Mouse (Mus musculus) MEL (cell line): ENCODE results near the gene Zfpm1. TPM values are rescaled to one million over a fixed set of nuclear protein-coding genes. Genes with fewer than 3 reads are reported as not detected.

Source experiments
- DNase-seq: peaks from one replicate; pipeline ENCODE4 v3.0.0; 2011; ENCODE audit warnings: low read depth, low spot score
- H3K27ac ChIP-seq: 2 replicates; pipeline ENCODE4 v1.5.1; 2012; ENCODE audit warnings: low read depth, mild to moderate bottlenecking, control low read depth, low read length, moderate library complexity; ENCODE audit not compliant: control insufficient read depth
- H3K27me3 ChIP-seq, 2 experiments: fragments of 150-350 bp in 1 of 2; sonication (generic) in 1 of 2; 2 replicates each; pipeline ENCODE4 v1.6.1; 2012; ENCODE audit warnings: low read length in 2 of 2, mild to moderate bottlenecking in 2 of 2, improper control_type of control experiment in 1 of 2, moderate library complexity in 1 of 2; ENCODE audit not compliant: insufficient read depth in 2 of 2, control insufficient read depth in 1 of 2
- H3K36me3 ChIP-seq, 2 experiments: 2 replicates each; pipeline ENCODE4 v1.6.1; 2012 to 2014; ENCODE audit warnings: low read length in 2 of 2, improper control_type of control experiment in 1 of 2, inconsistent platforms in 1 of 2, mild to moderate bottlenecking in 1 of 2; ENCODE audit not compliant: insufficient read depth in 2 of 2, control insufficient read depth in 1 of 2
- H3K4me1 ChIP-seq, 2 experiments: fragments of 150-350 bp in 1 of 2; sonication (generic) in 1 of 2; 2 replicates each; pipeline ENCODE4 v1.6.1; 2012; ENCODE audit warnings: low read length in 2 of 2, improper control_type of control experiment in 1 of 2, mild to moderate bottlenecking in 1 of 2; ENCODE audit not compliant: insufficient read depth in 2 of 2, control insufficient read depth in 1 of 2
- H3K4me3 ChIP-seq, 2 experiments: fragments of 150-350 bp in 1 of 2; sonication (generic) in 1 of 2; 2 replicates each; pipeline ENCODE4 v1.5.1; 2012; ENCODE audit warnings: low read depth in 2 of 2, low read length in 2 of 2, mild to moderate bottlenecking in 2 of 2, moderate library complexity in 2 of 2, control low read depth in 1 of 2, improper control_type of control experiment in 1 of 2; ENCODE audit not compliant: control insufficient read depth in 1 of 2, insufficient read depth in 1 of 2
- H3K79me2 ChIP-seq: 2 replicates; pipeline ENCODE4 v1.6.1; 2012; ENCODE audit warnings: mild to moderate bottlenecking, low read length, moderate library complexity; ENCODE audit not compliant: control insufficient read depth, poor library complexity, insufficient read depth
- H3K9ac ChIP-seq: 2 replicates; pipeline ENCODE4 v1.6.1; 2012; ENCODE audit warnings: low read depth, mild to moderate bottlenecking, control low read depth, low read length, moderate library complexity; ENCODE audit not compliant: control insufficient read depth, poor library complexity, severe bottlenecking
- H3K9me3 ChIP-seq: fragments of 150-350 bp; sonication (generic); replicated peaks from 2 replicates; pipeline ENCODE4 v1.6.1; 2012; ENCODE audit warnings: mild to moderate bottlenecking, low read length, improper control_type of control experiment, moderate library complexity; ENCODE audit not compliant: insufficient read depth
- BHLHE40 ChIP-seq: IDR thresholded peaks from 2 replicates; pipeline ENCODE4 v1.6.1; 2012; ENCODE audit warnings: low read depth, mild to moderate bottlenecking, inconsistent platforms, low read length, improper control_type of control experiment, borderline replicate concordance
- CTCF ChIP-seq, 3 experiments: IDR thresholded peaks in 2 of 3; conservative IDR thresholded peaks in 1 of 3; 2 replicates each; pipeline ENCODE4 v1.5.1; 2011 to 2012; ENCODE audit warnings: low read length in 3 of 3, low read depth in 2 of 3, mild to moderate bottlenecking in 2 of 3, improper control_type of control experiment in 1 of 3, inconsistent platforms in 1 of 3, mixed read lengths in 1 of 3, moderate library complexity in 1 of 3; ENCODE audit not compliant: control insufficient read depth in 1 of 3, insufficient read depth in 1 of 3, poor library complexity in 1 of 3, severe bottlenecking in 1 of 3
- ELF1 ChIP-seq: IDR thresholded peaks from 2 replicates; pipeline ENCODE4 v1.6.1; 2014; ENCODE audit warnings: low read depth, mild to moderate bottlenecking, inconsistent platforms, low read length, improper control_type of control experiment, moderate library complexity
- ETS1 ChIP-seq: IDR thresholded peaks from 2 replicates; pipeline ENCODE4 v1.6.1; 2012; ENCODE audit warnings: low read depth, mild to moderate bottlenecking, inconsistent platforms, low read length, improper control_type of control experiment, moderate library complexity
- GABPA ChIP-seq: IDR thresholded peaks from 2 replicates; pipeline ENCODE4 v1.6.1; 2012; ENCODE audit warnings: low read depth, mild to moderate bottlenecking, inconsistent platforms, low read length, improper control_type of control experiment, moderate library complexity
- JUND ChIP-seq: IDR thresholded peaks from 2 replicates; pipeline ENCODE4 v1.6.1; 2011; ENCODE audit warnings: low read depth, mild to moderate bottlenecking, improper control_type of control experiment, low read length
- KAT2A ChIP-seq: conservative IDR thresholded peaks from 2 replicates; pipeline ENCODE4 v1.6.1; 2012; ENCODE audit warnings: low read depth, low read length, improper control_type of control experiment, inconsistent platforms
- MAFK ChIP-seq: IDR thresholded peaks from 2 replicates; pipeline ENCODE4 v1.6.1; 2011; ENCODE audit warnings: low read depth, mild to moderate bottlenecking, low read length, improper control_type of control experiment, borderline replicate concordance
- MAX ChIP-seq: IDR thresholded peaks from 2 replicates; pipeline ENCODE4 v1.6.1; 2011; ENCODE audit warnings: low read length, improper control_type of control experiment
- MXI1 ChIP-seq: IDR thresholded peaks from 2 replicates; pipeline ENCODE4 v1.6.1; 2011; ENCODE audit warnings: mild to moderate bottlenecking, low read depth, low read length, improper control_type of control experiment
- MYB ChIP-seq: IDR thresholded peaks from 2 replicates; pipeline ENCODE4 v1.6.1; 2011; ENCODE audit warnings: mild to moderate bottlenecking, low read depth, low read length, improper control_type of control experiment
- MYC ChIP-seq: IDR thresholded peaks from 2 replicates; pipeline ENCODE4 v1.6.1; 2011; ENCODE audit warnings: low read depth, mild to moderate bottlenecking, low read length, improper control_type of control experiment, moderate library complexity
- POLR2A ChIP-seq, 2 experiments: IDR thresholded peaks; 2 replicates each; pipeline ENCODE4 v1.6.1; 2011 to 2012; ENCODE audit warnings: low read length in 2 of 2, mild to moderate bottlenecking in 2 of 2, control low read depth in 1 of 2, improper control_type of control experiment in 1 of 2, low read depth in 1 of 2, moderate library complexity in 1 of 2; ENCODE audit not compliant: control insufficient read depth in 1 of 2, insufficient read depth in 1 of 2, poor library complexity in 1 of 2
- POLR2AphosphoS2 ChIP-seq: IDR thresholded peaks from 2 replicates; pipeline ENCODE4 v1.6.1; 2011; ENCODE audit warnings: low read length, improper control_type of control experiment
- SIN3A ChIP-seq: IDR thresholded peaks from 2 replicates; pipeline ENCODE4 v1.6.1; 2012; ENCODE audit warnings: low read length, improper control_type of control experiment, inconsistent platforms
- TAL1 ChIP-seq: IDR thresholded peaks from 2 replicates; pipeline ENCODE4 v1.6.1; 2012; ENCODE audit warnings: mild to moderate bottlenecking, inconsistent platforms, low read length, moderate library complexity, mixed read lengths
- TBP ChIP-seq: IDR thresholded peaks from 2 replicates; pipeline ENCODE4 v1.8.0; 2011; ENCODE audit warnings: low read depth, low read length, improper control_type of control experiment
- USF1 ChIP-seq: IDR thresholded peaks from 2 replicates; pipeline ENCODE4 v1.6.1; 2014; ENCODE audit warnings: low read depth, mild to moderate bottlenecking, inconsistent platforms, low read length, improper control_type of control experiment, moderate library complexity
- ZKSCAN1 ChIP-seq: IDR thresholded peaks from 2 replicates; pipeline ENCODE4 v1.6.1; 2012; ENCODE audit warnings: low read depth, mild to moderate bottlenecking, inconsistent platforms, low read length, improper control_type of control experiment, moderate library complexity
- ZMIZ1 ChIP-seq: IDR thresholded peaks from 2 replicates; pipeline ENCODE4 v1.6.1; 2012; ENCODE audit warnings: low read depth, mild to moderate bottlenecking, inconsistent platforms, low read length, improper control_type of control experiment, moderate library complexity
- ZNF384 ChIP-seq: IDR thresholded peaks from 2 replicates; pipeline ENCODE4 v1.6.1; 2012; ENCODE audit warnings: low read depth, mild to moderate bottlenecking, inconsistent platforms, low read length, improper control_type of control experiment
- polyA plus RNA-seq, 2 experiments: library from polyadenylated mRNA; stranded (reverse) in 1 of 2; unstranded in 1 of 2; fragments of >175 nt in 1 of 2; fragments of >200 nt in 1 of 2; gene quantifications; 2 replicates each; pipeline versions ENCODE4 v1.2.1 to v1.2.4; 2012; ENCODE audit warnings: low replicate concordance in 2 of 2, low read depth in 1 of 2; ENCODE audit not compliant: insufficient read length in 2 of 2, insufficient read depth in 1 of 2, missing spikeins in 1 of 2
- total RNA-seq: library from RNA; depleted of rRNA; stranded (reverse); fragments of 300-350 nt; gene quantifications from 2 replicates; pipeline ENCODE4 v1.2.3, GENCODE M21; 2012

Zfpm1 gene
- total and polyA plus RNA-seq, 3 experiments = 133 to 343 (median 260) TPM

DNA sequence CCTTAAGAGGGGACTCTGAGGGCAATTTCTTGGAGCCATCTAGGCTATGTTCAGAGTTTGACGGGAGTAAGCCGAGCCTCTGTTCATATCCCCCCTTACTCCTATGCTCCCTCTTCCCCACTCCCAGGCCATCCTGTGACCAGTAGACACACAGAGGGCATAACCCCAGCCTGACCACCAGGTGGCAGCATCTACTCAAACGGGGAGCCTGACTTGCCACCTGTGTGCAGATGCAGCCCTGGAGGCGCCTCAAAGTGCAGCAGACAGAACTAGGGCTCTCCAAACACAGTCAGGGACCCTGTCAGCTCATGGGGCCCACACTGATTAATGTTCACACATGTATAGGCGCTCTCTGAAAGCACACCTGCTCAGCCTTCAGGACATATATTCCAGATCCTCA lies 8.8 kb upstream of the Zfpm1 start (continued):
- TF ChIP-seq ZNF384 (no peak), POLR2A (IDR thresholded peaks at IDR 0.05; ENCODE audit: control insufficient read depth in 1 of 2, insufficient read depth in 1 of 2, low read depth in 1 of 2, low read length in 2 of 2, poor library complexity in 1 of 2) (no peak), MYC (no peak), GABPA (no peak), BHLHE40 (no peak), TBP (peak; percentile 33; the same call in 1 of the 2 replicates), MAFK (no peak), KAT2A (no peak), TAL1 (no peak), USF1 (no peak), MAX (peak; percentile 16; the same call in 1 of the 2 replicates), ZKSCAN1 (no peak), ZMIZ1 (no peak)

DNA sequence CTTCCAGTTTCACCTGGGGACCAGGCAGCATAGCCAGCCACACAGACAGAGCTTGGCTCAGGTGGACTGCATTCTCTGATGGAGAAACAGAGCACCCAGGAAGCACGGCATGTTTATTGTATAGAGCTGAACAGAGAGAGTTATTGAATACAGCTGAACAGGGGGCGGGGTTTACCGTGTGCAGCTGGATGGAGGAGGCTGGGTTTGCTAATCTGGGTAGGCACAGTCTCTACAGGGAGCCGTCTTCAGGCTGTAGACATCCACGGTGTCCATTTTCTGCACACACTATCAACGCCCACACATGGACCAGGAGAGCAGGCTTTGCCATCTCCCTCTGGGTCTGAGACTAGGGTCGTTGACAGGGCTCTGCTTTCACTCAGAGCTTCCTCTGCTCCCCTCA lies 8.1 kb upstream of the Zfpm1 start:
- no peak for DNase-seq
- Histone ChIP-seq H3K4me1 (peaks cover 0 to 22% of the 10 kb centered on the region in 2 experiments; a peak in 3 of 4 replicates), H3K27ac (no peak overlapping the region), H3K36me3 (peaks cover 0 to 3% of the 10 kb centered on the region in 2 experiments; a peak in 2 of 4 replicates), H3K9ac (no peak overlapping the region), H3K9me3 (no peaks in the 10 kb centered on the region), H3K79me2 (no peaks in the 10 kb centered on the region), H3K27me3 (no peaks in the 10 kb centered on the region), H3K4me3 (no peak overlapping the region)
- no peak for TF ChIP-seq SIN3A
- TF ChIP-seq POLR2AphosphoS2 = no peak
- TF ChIP-seq ETS1 = no peak
- no peak for TF ChIP-seq CTCF (IDR thresholded peaks at IDR 0.05 in 2 of 3, conservative IDR thresholded peaks at IDR 0.05 in 1 of 3; ENCODE audit: control insufficient read depth in 1 of 3, insufficient read depth in 1 of 3, low read depth in 2 of 3, low read length in 3 of 3, poor library complexity in 1 of 3, severe bottlenecking in 1 of 3)
- TF ChIP-seq JUND = no peak
- no peak for TF ChIP-seq ELF1
- no peak for TF ChIP-seq MYB
- TF ChIP-seq MXI1 = no peak
